Mouse (Mus musculus) midbrain, postnatal 0 days (tissue): ENCODE measurements around the gene Dnaja3. TPM values are rescaled to one million over a fixed set of nuclear protein-coding genes. Genes with fewer than 3 reads are reported as not detected.

Experiments used
- ATAC-seq: fragments of 200-750 bp; cut with Nextera tagmentation; 2 replicates; pipeline ENCODE4 v1.8.0; 2017; ENCODE audit warnings: moderate number of reproducible peaks, mild to moderate bottlenecking, moderate TSS enrichment, moderate library complexity; ENCODE audit not compliant: low FRiP score
- DNase-seq: peaks from one replicate; pipeline ENCODE4 v3.0.0-alpha.2; 2015; ENCODE audit warnings: low spot score
- H3K27ac ChIP-seq: fragments of 300-500 bp; sonication (generic); 2 replicates; pipeline ENCODE4 v1.5.1; 2014; ENCODE audit warnings: low read depth, mild to moderate bottlenecking, low read length, mixed read lengths
- H3K27me3 ChIP-seq: fragments of 300-500 bp; sonication (generic); 2 replicates; pipeline ENCODE4 v1.6.1; 2014; ENCODE audit warnings: low read length, control low read depth, mixed read lengths; ENCODE audit not compliant: insufficient read depth
- H3K36me3 ChIP-seq: fragments of 300-500 bp; sonication (generic); 2 replicates; pipeline ENCODE4 v1.6.1; 2014; ENCODE audit warnings: low read length, control low read depth, mixed read lengths; ENCODE audit not compliant: insufficient read depth
- H3K4me1 ChIP-seq: fragments of 300-500 bp; sonication (generic); 2 replicates; pipeline ENCODE4 v1.6.1; 2014; ENCODE audit warnings: mild to moderate bottlenecking, control low read depth, antibody characterized with exemption, low read length, mixed read lengths; ENCODE audit not compliant: insufficient read depth
- H3K4me2 ChIP-seq: fragments of 300-500 bp; sonication (generic); 2 replicates; pipeline ENCODE4 v1.6.1; 2014; ENCODE audit warnings: low read depth, mild to moderate bottlenecking, low read length, mixed read lengths; ENCODE audit not compliant: poor library complexity, severe bottlenecking
- H3K4me3 ChIP-seq: fragments of 300-500 bp; sonication (generic); 2 replicates; pipeline ENCODE4 v1.5.1; 2014; ENCODE audit warnings: low read depth, mild to moderate bottlenecking, low read length, moderate library complexity
- H3K9ac ChIP-seq: fragments of 300-500 bp; sonication (generic); replicated peaks from 2 replicates; pipeline ENCODE4 v1.6.1; 2014; ENCODE audit warnings: mild to moderate bottlenecking, low read length, moderate library complexity, mixed read lengths; ENCODE audit not compliant: poor library complexity, severe bottlenecking
- H3K9me3 ChIP-seq: fragments of 300-500 bp; sonication (generic); 2 replicates; pipeline ENCODE4 v1.6.1; 2016; ENCODE audit warnings: low read length, control low read depth
- CTCF ChIP-seq: IDR thresholded peaks from 2 replicates; pipeline ENCODE4 v1.5.1; 2016; ENCODE audit warnings: antibody characterized with exemption, mild to moderate bottlenecking
- WGBS: fragments of 180-500 bp; shearing (Covaris S2); extraction: QIAGEN DNeasy Blood & Tissue Kit; methylation state at CpG from one replicate; pipeline ENCODE4 v1.1.7; 2014; 5-methylcytosine and 5-hydroxymethylcytosine counted together
- polyA plus RNA-seq: library from polyadenylated mRNA; unstranded; fragments of >200 nt; fragmentation: Nextera tagmentation; extraction: Ambion mirVana; gene quantifications from 2 replicates; pipeline ENCODE4 v1.2.1, GENCODE M21; 2015
- total RNA-seq: library from RNA; depleted of rRNA; stranded (reverse); fragments of >200 nt; gene quantifications from 2 replicates; pipeline ENCODE4 v1.2.3, GENCODE M21; 2014

Gene Dnaja3
- total and polyA plus RNA-seq, 2 experiments from 2014 or later, result 54.1 to 65.5 TPM

- H3K27ac ChIP-seq, result no peak overlapping the region
- no peak overlapping the region for H3K4me3 ChIP-seq
- no peak for ATAC-seq
- H3K4me2 ChIP-seq, result no peak overlapping the region
- H3K4me1 ChIP-seq, result 0 out of 2 replicates have a peak, but pooled peaks cover under 1% of the 10 kb centered on the region
- WGBS, result 84% methylated on average over 9 of the region's 9 CpGs
- DNase-seq, result no peak
- no peak overlapping the region for H3K9ac ChIP-seq
- no peak for TF ChIP-seq CTCF
- H3K27me3 ChIP-seq, result no peaks in the 10 kb centered on the region
- peaks cover 34% of the 10 kb centered on the region for H3K36me3 ChIP-seq
- no peaks in the 10 kb centered on the region for H3K9me3 ChIP-seq
Observed at GRCm38 (mm10) chr16:4634681-4635080, 5.1 kb upstream of the Dnaja3 start.

GRCm38 (mm10) chr16:4635760-4636159 lies 4.0 kb upstream of the Dnaja3 start:
- no peak overlapping the region for H3K4me3 ChIP-seq
- H3K9ac ChIP-seq, result no peak overlapping the region
- TF ChIP-seq CTCF, result no peak
- ATAC-seq (no peak), DNase-seq (no peak)
- WGBS, result 64% methylated on average over 4 of the region's 4 CpGs
- 0 out of 2 replicates have a peak, but pooled peaks cover 9% of the 10 kb centered on the region for H3K4me1 ChIP-seq
- peaks cover 34% of the 10 kb centered on the region for H3K36me3 ChIP-seq
- no peak overlapping the region for H3K4me2 ChIP-seq
- H3K9me3 ChIP-seq, result no peaks in the 10 kb centered on the region
- no peak overlapping the region for H3K27ac ChIP-seq
- H3K27me3 ChIP-seq, result no peaks in the 10 kb centered on the region

GRCm38 (mm10) chr16:4638891-4639390 lies 848 bp upstream of the Dnaja3 start:
- WGBS, result 96% methylated on average over 3 of the region's 3 CpGs
- no peak overlapping the region for H3K4me2 ChIP-seq
- no peak for ATAC-seq
- H3K9me3 ChIP-seq, result no peaks in the 10 kb centered on the region
- H3K27ac ChIP-seq, result no peak overlapping the region
- no peak for TF ChIP-seq CTCF
- no peaks in the 10 kb centered on the region; the same call in 1 of the 2 replicates for H3K27me3 ChIP-seq
- H3K9ac ChIP-seq, result no peak overlapping the region
- H3K4me3 ChIP-seq, result no peak overlapping the region
- no peak for DNase-seq
- peaks cover 13% of the 10 kb centered on the region for H3K36me3 ChIP-seq
- H3K4me1 ChIP-seq, result 0 out of 2 replicates have a peak, but pooled peaks cover 9% of the 10 kb centered on the region

- Histone ChIP-seq H3K36me3 (peaks cover 4% of the 10 kb centered on the region; the same call in 1 of the 2 replicates), H3K9me3 (no peaks in the 10 kb centered on the region), H3K4me1 (0 out of 2 replicates have a peak, but pooled peaks cover 9% of the 10 kb centered on the region), H3K4me3 (peak overlapping the region; percentile 37), H3K4me2 (peak overlapping the region; percentile 55), H3K27me3 (no peaks in the 10 kb centered on the region; the same call in 1 of the 2 replicates), H3K9ac (peak overlapping the region; percentile 55), H3K27ac (0 out of 2 replicates have a peak overlapping the region, but pooled peaks have one; percentile 12)
- ATAC-seq (0 out of 2 replicates have a peak, but pooled peaks have one; percentile 1), DNase-seq (peak; percentile 35)
- TF ChIP-seq CTCF, result no peak
- WGBS, result 14% methylated on average over 17 of the region's 17 CpGs
Observed at GRCm38 (mm10) chr16:4640267-4641005, 647 bp downstream of the Dnaja3 start.

- Histone ChIP-seq H3K36me3 (peaks cover 4% of the 10 kb centered on the region; the same call in 1 of the 2 replicates), H3K4me1 (0 out of 2 replicates have a peak, but pooled peaks cover 9% of the 10 kb centered on the region), H3K9me3 (no peaks in the 10 kb centered on the region), H3K27ac (no peak overlapping the region), H3K4me3 (peak overlapping the region; percentile 37; the same call in 1 of the 2 replicates), H3K27me3 (no peaks in the 10 kb centered on the region; the same call in 1 of the 2 replicates), H3K9ac (no peak overlapping the region), H3K4me2 (peak overlapping the region; percentile 55)
- no peak for DNase-seq
- 63% methylated on average over 3 of the region's 3 CpGs for WGBS
- TF ChIP-seq CTCF, result no peak
- no peak; the same call in 1 of the 2 replicates for ATAC-seq
Observed at GRCm38 (mm10) chr16:4641119-4641838, 1.5 kb downstream of the Dnaja3 start.
